Mouse (Mus musculus): ENCODE measurements around the gene Ppa2.

The Ppa2 gene

GRCm38 (mm10) chr3:133389803-133390387, 80.0 kb downstream of the Ppa2 start:
- no peak for DNase-seq (ENCODE audit: low read depth, low spot score)

- no peak for DNase-seq (ENCODE audit: low read depth, low spot score)
Observed at GRCm38 (mm10) chr3:133394531-133394930, 84.6 kb downstream of the Ppa2 start.

GRCm38 (mm10) chr3:133403849-133404248, 93.9 kb downstream of the Ppa2 start:
- DNase-seq (ENCODE audit: low read depth, low spot score), result no peak

DNA sequence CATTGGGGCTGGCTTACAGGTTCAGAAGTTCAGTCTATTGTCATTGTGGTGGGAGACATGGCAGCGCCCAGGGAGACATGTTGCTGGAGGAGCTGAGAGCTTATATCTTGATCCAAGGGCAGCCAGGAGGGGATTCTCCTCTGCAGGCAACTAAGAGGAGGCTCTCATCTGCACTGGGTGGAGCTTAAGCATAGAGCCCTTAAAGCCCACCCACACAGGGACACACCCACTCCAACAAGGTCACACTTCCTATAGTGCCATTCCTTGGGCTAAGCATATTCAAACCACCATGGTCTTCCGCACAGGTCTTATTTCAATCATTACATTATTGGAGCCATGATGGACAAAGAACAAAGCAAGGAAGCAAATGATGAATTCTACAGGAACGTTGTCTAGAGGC, 95.7 kb downstream of the Ppa2 start:
- DNase-seq (ENCODE audit: low read depth, low spot score), result no peak

DNA sequence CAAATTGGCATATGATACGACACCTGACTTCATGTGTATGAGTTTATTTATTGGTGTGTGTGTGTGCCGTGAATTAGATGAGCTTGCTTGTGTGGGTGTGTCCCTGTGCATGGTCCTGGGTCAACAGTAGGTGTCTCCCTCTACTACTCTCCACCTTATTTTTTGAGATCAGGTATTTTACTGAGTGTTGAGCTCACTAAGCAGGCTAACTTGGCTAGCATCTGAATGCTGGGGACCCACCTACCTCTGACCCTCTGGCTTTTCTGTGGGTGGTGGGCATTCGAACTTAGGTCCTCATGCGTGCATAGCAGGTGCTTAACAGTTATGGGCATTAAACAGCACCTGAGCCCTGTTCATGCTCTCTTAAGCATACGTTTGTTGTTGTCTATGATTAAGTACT, 96.3 kb downstream of the Ppa2 start:
- DNase-seq (ENCODE audit: low read depth, low spot score), result no peak

DNA sequence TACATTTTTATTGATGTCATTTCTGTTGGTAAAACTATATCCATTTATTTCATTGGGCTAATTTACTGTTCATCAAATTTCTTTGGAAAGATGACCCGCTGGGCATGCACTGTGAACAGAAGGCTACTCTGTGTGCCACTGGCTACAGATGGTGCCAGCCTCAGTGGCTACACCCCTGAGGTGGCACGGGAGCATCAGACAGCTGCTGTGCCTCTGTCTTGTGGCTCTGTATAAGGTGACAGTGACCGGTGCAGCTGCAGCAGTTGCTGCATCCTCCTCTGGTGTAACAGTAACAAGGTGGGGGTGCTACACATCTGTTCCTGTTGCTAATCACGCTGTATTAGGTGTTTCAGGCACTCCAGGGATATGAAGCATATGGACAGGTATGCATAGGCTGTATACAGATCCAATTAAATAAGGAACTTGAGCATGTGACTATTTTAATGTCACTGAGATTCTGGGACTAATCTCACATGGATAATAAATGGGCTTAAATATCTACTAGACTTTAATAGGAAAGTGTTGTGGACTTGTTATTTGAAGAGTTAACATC, 101.3 kb downstream of the Ppa2 start:
- no peak for DNase-seq (ENCODE audit: low read depth, low spot score)

DNA sequence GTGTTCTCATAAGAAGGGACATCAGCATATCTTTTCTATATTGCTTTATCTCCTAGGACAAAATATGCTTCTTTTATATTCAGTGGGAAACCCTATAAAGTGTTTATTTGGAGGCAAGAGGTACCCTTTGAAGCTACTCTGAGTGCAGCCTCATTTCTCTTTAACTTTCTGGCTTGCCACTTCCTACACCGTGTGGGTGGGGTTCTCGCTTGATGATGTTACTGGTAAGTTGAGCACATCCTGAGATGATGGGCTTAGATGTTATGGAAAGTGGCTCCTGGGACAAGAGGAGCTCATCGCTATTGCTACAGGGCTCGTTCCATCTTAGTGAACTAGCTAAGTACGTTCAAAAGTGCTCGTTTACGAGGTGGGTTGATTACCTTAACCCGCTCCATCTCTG, 101.9 kb downstream of the Ppa2 start:
- DNase-seq (ENCODE audit: low read depth, low spot score), result no peak

- no peak for DNase-seq (ENCODE audit: low read depth, low spot score)
Observed at GRCm38 (mm10) chr3:133414747-133415146, 104.8 kb downstream of the Ppa2 start.

DNA sequence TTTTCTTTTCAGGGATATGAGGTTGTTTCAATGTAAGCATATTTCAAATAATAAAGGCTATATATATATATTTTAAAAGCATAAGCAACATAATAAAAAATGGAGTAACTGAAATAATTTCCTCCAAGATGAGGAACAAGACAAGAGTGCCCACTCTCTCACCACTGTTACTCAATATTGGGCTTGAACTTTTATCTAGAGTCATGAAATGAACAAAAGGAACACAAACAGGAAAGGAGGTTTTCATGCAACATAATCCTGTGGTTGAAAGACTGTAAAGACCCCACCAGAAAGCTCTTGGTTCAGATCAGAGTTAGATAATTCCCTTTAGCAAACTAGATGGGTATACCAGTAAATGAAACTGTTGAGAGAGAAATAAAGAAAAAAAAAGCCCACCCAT, 113.2 kb downstream of the Ppa2 start:
- no peak for DNase-seq (ENCODE audit: low read depth, low spot score)

Measured in forelimb bud, embryonic 11.5 days (tissue).